Mouse (Mus musculus): Measurements from ENCODE around the gene Elob.

- TF ChIP-seq EP300 (IDR thresholded peaks at IDR 0.05; ENCODE audit: low read depth): no peak
- no peak for TF ChIP-seq CTCF (IDR thresholded peaks at IDR 0.05; ENCODE audit: low read depth)
Measured at GRCm38 (mm10) chr17:23820731-23821130, 8.2 kb downstream of the Elob start.
